Mouse (Mus musculus): Measurements from ENCODE around the gene Fam19a1. TPM values are rescaled to one million over a fixed set of nuclear protein-coding genes. Genes with fewer than 3 reads are reported as not detected.
"Not testable (repeated sequence)": the region's sequence is repeated elsewhere in the genome, so short reads cannot be mapped to it uniquely, and the experiment has no call there.

Fam19a1 gene
- polyA plus RNA-seq, 1 experiment from 2014 or later, result 1.1 TPM

DNA sequence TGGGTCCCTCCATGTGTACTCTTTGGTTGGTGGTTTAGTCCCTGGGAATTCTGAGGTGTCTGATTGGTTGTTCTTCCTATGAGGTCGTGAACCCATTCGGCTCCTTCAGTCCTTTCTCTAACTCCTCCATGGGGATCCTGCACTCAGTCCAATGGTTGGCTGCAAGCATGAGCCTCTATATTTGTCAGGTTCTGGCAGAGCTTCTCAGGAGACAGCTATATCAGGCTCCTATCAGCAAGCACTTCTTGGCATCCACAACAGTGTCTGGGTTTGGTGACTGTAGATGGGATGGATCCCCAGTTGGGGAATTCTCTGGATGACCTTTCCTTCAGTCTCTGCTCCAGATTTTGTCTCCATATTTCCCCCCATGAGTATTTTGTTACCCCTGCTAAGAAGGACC is 86.0 kb downstream of the Fam19a1 start:
- not testable (repeated sequence) for H3K4me2 ChIP-seq; DNase-seq (ENCODE audit: low spot score, missing footprints); ATAC-seq (ENCODE audit: low FRiP score); H3K4me3 ChIP-seq (ENCODE audit: low read depth, low read length); H3K27me3 ChIP-seq (ENCODE audit: control insufficient read depth, insufficient read depth, low read length); H3K4me1 ChIP-seq (ENCODE audit: control insufficient read depth, insufficient read depth, low read length); H3K27ac ChIP-seq (ENCODE audit: low read depth, low read length); H3K9me3 ChIP-seq (ENCODE audit: control insufficient read depth, low read length); H3K9ac ChIP-seq (ENCODE audit: low read length); H3K36me3 ChIP-seq (ENCODE audit: control insufficient read depth, insufficient read depth, low read length)
- 90% methylated on average over 2 of the region's 2 CpGs for WGBS

DNA sequence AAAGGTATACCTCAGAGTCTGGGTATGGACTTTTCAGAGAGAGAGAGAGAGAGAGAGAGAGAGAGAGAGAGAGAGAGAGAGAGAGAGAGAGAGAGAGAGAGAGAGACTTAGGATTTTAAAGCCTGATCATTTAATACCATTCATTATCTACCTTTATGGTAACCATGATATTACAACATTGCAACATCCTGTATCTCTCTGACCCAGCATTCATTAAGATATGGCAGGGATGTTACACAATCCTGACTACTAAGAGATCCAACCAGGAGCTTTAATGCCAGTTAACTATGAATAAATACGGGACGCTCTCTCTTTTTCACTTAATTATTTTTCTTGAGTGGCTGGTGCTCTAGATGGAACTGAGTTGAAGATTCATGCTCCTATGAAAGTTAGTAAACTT is 92.4 kb downstream of the Fam19a1 start:
- 93% methylated on average over 2 of the region's 2 CpGs for WGBS
- Histone ChIP-seq H3K9me3 (ENCODE audit: control insufficient read depth, low read length) (no peaks in the 10 kb centered on the region), H3K9ac (ENCODE audit: low read length) (no peak overlapping the region), H3K36me3 (ENCODE audit: control insufficient read depth, insufficient read depth, low read length) (no peaks in the 10 kb centered on the region), H3K4me1 (ENCODE audit: control insufficient read depth, insufficient read depth, low read length) (no peaks in the 10 kb centered on the region), H3K27ac (ENCODE audit: low read depth, low read length) (no peak overlapping the region), H3K4me2 (no peak overlapping the region), H3K4me3 (ENCODE audit: low read depth, low read length) (no peak overlapping the region), H3K27me3 (ENCODE audit: control insufficient read depth, insufficient read depth, low read length) (no peaks in the 10 kb centered on the region)
- no peak for ATAC-seq (ENCODE audit: low FRiP score)
- no peak for DNase-seq (ENCODE audit: low spot score, missing footprints)

GRCm38 (mm10) chr6:96234806-96235205 is 121.9 kb downstream of the Fam19a1 start:
- no peak overlapping the region for H3K4me2 ChIP-seq
- no peak overlapping the region for H3K4me3 ChIP-seq (ENCODE audit: low read depth, low read length)
- H3K36me3 ChIP-seq (ENCODE audit: control insufficient read depth, insufficient read depth, low read length), result no peaks in the 10 kb centered on the region
- no peaks in the 10 kb centered on the region for H3K27me3 ChIP-seq (ENCODE audit: control insufficient read depth, insufficient read depth, low read length)
- DNase-seq (ENCODE audit: low spot score, missing footprints), result no peak
- H3K9me3 ChIP-seq (ENCODE audit: control insufficient read depth, low read length), result no peaks in the 10 kb centered on the region
- no peak for ATAC-seq (ENCODE audit: low FRiP score)
- no peak overlapping the region for H3K9ac ChIP-seq (ENCODE audit: low read length)
- H3K27ac ChIP-seq (ENCODE audit: low read depth, low read length), result no peak overlapping the region
- H3K4me1 ChIP-seq (ENCODE audit: control insufficient read depth, insufficient read depth, low read length), result no peaks in the 10 kb centered on the region

DNA sequence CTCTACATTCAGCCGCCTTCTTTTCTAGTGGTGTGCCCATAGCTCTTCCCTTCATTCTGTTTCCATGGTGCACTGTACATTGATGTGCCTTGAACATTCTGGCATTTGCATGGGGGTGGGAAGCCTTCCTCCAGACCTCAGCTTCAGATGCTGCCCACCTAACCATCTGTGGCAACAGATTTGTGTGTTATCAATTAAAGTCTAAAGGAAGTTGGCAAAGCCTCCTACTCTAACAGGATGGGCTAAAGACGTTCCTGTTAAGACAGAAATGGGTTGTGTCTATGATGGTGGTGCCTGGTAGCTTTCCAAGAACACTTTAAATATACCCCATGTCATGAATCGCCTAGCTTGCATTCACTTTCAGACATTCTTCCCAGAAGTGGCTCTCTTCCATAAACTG is 131.4 kb downstream of the Fam19a1 start:
- Histone ChIP-seq H3K4me3 (ENCODE audit: low read depth, low read length) (no peak overlapping the region), H3K27me3 (ENCODE audit: control insufficient read depth, insufficient read depth, low read length) (no peaks in the 10 kb centered on the region), H3K9me3 (ENCODE audit: control insufficient read depth, low read length) (no peaks in the 10 kb centered on the region), H3K4me1 (ENCODE audit: control insufficient read depth, insufficient read depth, low read length) (no peaks in the 10 kb centered on the region), H3K9ac (ENCODE audit: low read length) (no peak overlapping the region), H3K36me3 (ENCODE audit: control insufficient read depth, insufficient read depth, low read length) (no peaks in the 10 kb centered on the region), H3K27ac (ENCODE audit: low read depth, low read length) (no peak overlapping the region), H3K4me2 (no peak overlapping the region)
- WGBS, result 84% methylated on average over 3 of the region's 3 CpGs
- DNase-seq (ENCODE audit: low spot score, missing footprints), result no peak
- no peak for ATAC-seq (ENCODE audit: low FRiP score)

GRCm38 (mm10) chr6:96252001-96252400 is 139.0 kb downstream of the Fam19a1 start:
- Histone ChIP-seq H3K36me3 (ENCODE audit: control insufficient read depth, insufficient read depth, low read length) (no peaks in the 10 kb centered on the region), H3K27ac (ENCODE audit: low read depth, low read length) (no peak overlapping the region), H3K9ac (ENCODE audit: low read length) (no peak overlapping the region), H3K4me1 (ENCODE audit: control insufficient read depth, insufficient read depth, low read length) (no peaks in the 10 kb centered on the region), H3K4me2 (no peak overlapping the region), H3K27me3 (ENCODE audit: control insufficient read depth, insufficient read depth, low read length) (no peaks in the 10 kb centered on the region), H3K9me3 (ENCODE audit: control insufficient read depth, low read length) (no peaks in the 10 kb centered on the region), H3K4me3 (ENCODE audit: low read depth, low read length) (no peak overlapping the region)
- ATAC-seq (ENCODE audit: low FRiP score), result no peak
- DNase-seq (ENCODE audit: low spot score, missing footprints), result no peak
- 66% methylated on average over 3 of the region's 3 CpGs for WGBS

GRCm38 (mm10) chr6:96254815-96255214 is 141.9 kb downstream of the Fam19a1 start:
- H3K9ac ChIP-seq (ENCODE audit: low read length), result no peak overlapping the region
- H3K27me3 ChIP-seq (ENCODE audit: control insufficient read depth, insufficient read depth, low read length), result no peaks in the 10 kb centered on the region
- DNase-seq (ENCODE audit: low spot score, missing footprints) (no peak), ATAC-seq (ENCODE audit: low FRiP score) (no peak)
- WGBS, result 84% methylated on average over 2 of the region's 2 CpGs
- H3K27ac ChIP-seq (ENCODE audit: low read depth, low read length), result no peak overlapping the region
- H3K4me3 ChIP-seq (ENCODE audit: low read depth, low read length), result no peak overlapping the region
- H3K9me3 ChIP-seq (ENCODE audit: control insufficient read depth, low read length), result no peaks in the 10 kb centered on the region
- no peaks in the 10 kb centered on the region for H3K36me3 ChIP-seq (ENCODE audit: control insufficient read depth, insufficient read depth, low read length)
- H3K4me2 ChIP-seq, result no peak overlapping the region
- H3K4me1 ChIP-seq (ENCODE audit: control insufficient read depth, insufficient read depth, low read length), result no peaks in the 10 kb centered on the region

GRCm38 (mm10) chr6:96258651-96259050 is 145.7 kb downstream of the Fam19a1 start:
- H3K27me3 ChIP-seq (ENCODE audit: control insufficient read depth, insufficient read depth, low read length), result no peaks in the 10 kb centered on the region
- H3K4me3 ChIP-seq (ENCODE audit: low read depth, low read length), result no peak overlapping the region
- H3K4me2 ChIP-seq, result no peak overlapping the region
- H3K4me1 ChIP-seq (ENCODE audit: control insufficient read depth, insufficient read depth, low read length), result no peaks in the 10 kb centered on the region
- ATAC-seq (ENCODE audit: low FRiP score) (no peak), DNase-seq (ENCODE audit: low spot score, missing footprints) (no peak)
- H3K9ac ChIP-seq (ENCODE audit: low read length), result no peak overlapping the region
- no peak overlapping the region for H3K27ac ChIP-seq (ENCODE audit: low read depth, low read length)
- H3K9me3 ChIP-seq (ENCODE audit: control insufficient read depth, low read length), result no peaks in the 10 kb centered on the region
- WGBS, result 91% methylated on average over 3 of the region's 3 CpGs
- no peaks in the 10 kb centered on the region for H3K36me3 ChIP-seq (ENCODE audit: control insufficient read depth, insufficient read depth, low read length)

DNA sequence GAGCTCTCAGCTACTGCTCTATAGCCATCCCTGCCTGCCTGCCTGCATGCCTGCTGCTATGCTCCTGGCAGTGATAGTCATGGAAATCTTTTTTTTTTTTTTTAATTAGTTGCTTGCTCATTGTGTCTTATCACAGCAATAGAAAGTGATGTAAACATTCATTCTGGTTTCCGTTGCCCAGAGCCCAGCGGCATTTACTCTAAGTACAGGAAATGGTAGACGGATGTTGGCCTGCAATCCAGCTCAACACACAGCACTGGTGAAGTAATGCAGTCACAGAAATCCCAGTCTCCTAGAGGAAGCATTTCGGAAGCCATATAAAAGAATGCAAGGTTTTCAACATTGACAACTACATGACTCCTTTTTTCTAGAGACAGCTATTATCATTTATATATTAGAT is 153.5 kb downstream of the Fam19a1 start:
- no peaks in the 10 kb centered on the region for H3K36me3 ChIP-seq (ENCODE audit: control insufficient read depth, insufficient read depth, low read length)
- H3K9me3 ChIP-seq (ENCODE audit: control insufficient read depth, low read length), result no peaks in the 10 kb centered on the region
- H3K27me3 ChIP-seq (ENCODE audit: control insufficient read depth, insufficient read depth, low read length), result no peaks in the 10 kb centered on the region
- DNase-seq (ENCODE audit: low spot score, missing footprints) (no peak), ATAC-seq (ENCODE audit: low FRiP score) (no peak)
- no peak overlapping the region for H3K4me3 ChIP-seq (ENCODE audit: low read depth, low read length)
- H3K27ac ChIP-seq (ENCODE audit: low read depth, low read length), result no peak overlapping the region
- H3K4me2 ChIP-seq, result no peak overlapping the region
- no peaks in the 10 kb centered on the region for H3K4me1 ChIP-seq (ENCODE audit: control insufficient read depth, insufficient read depth, low read length)
- no peak overlapping the region for H3K9ac ChIP-seq (ENCODE audit: low read length)
- WGBS, result 95% methylated on average over 4 of the region's 4 CpGs

DNA sequence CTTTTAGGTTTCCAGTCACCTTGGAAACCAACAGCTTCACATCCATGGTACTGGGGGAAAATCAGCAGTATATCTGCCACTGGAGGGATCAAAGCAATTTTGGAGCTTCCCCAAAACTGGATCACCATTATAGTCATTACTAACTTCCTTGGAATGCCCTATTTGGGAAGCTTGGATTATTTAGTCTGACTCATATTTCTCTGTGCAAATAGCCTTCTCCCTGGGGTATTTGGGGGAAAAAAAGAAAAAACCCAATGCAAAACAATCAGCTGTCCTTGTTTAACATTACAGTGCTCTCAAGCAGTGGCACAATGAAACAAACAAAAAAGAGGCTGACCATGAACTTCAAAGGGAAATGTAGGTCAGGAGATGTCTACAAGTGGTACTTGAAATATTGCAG is 155.8 kb downstream of the Fam19a1 start:
- Histone ChIP-seq H3K36me3 (ENCODE audit: control insufficient read depth, insufficient read depth, low read length) (no peaks in the 10 kb centered on the region), H3K4me2 (no peak overlapping the region), H3K27me3 (ENCODE audit: control insufficient read depth, insufficient read depth, low read length) (no peaks in the 10 kb centered on the region), H3K9me3 (ENCODE audit: control insufficient read depth, low read length) (no peaks in the 10 kb centered on the region), H3K4me3 (ENCODE audit: low read depth, low read length) (no peak overlapping the region), H3K4me1 (ENCODE audit: control insufficient read depth, insufficient read depth, low read length) (no peaks in the 10 kb centered on the region), H3K9ac (ENCODE audit: low read length) (no peak overlapping the region), H3K27ac (ENCODE audit: low read depth, low read length) (no peak overlapping the region)
- DNase-seq (ENCODE audit: low spot score, missing footprints) (no peak), ATAC-seq (ENCODE audit: low FRiP score) (no peak)

- Histone ChIP-seq H3K27ac (ENCODE audit: low read depth, low read length) (no peak overlapping the region), H3K36me3 (ENCODE audit: control insufficient read depth, insufficient read depth, low read length) (no peaks in the 10 kb centered on the region), H3K9me3 (ENCODE audit: control insufficient read depth, low read length) (no peaks in the 10 kb centered on the region), H3K27me3 (ENCODE audit: control insufficient read depth, insufficient read depth, low read length) (no peaks in the 10 kb centered on the region), H3K9ac (ENCODE audit: low read length) (no peak overlapping the region), H3K4me1 (ENCODE audit: control insufficient read depth, insufficient read depth, low read length) (no peaks in the 10 kb centered on the region), H3K4me2 (no peak overlapping the region), H3K4me3 (ENCODE audit: low read depth, low read length) (no peak overlapping the region)
- WGBS, result 94% methylated on average over 5 of the region's 5 CpGs
- DNase-seq (ENCODE audit: low spot score, missing footprints) (no peak), ATAC-seq (ENCODE audit: low FRiP score) (no peak)
Observed at GRCm38 (mm10) chr6:96270436-96270835, 157.5 kb downstream of the Fam19a1 start.
